Mouse (Mus musculus): ENCODE data around the gene Stk35. TPM values are rescaled to one million over a fixed set of nuclear protein-coding genes. Genes with fewer than 3 reads are reported as not detected.

Stk35 gene
- polyA plus RNA-seq, 1 experiment, result 25.0 TPM

DNA sequence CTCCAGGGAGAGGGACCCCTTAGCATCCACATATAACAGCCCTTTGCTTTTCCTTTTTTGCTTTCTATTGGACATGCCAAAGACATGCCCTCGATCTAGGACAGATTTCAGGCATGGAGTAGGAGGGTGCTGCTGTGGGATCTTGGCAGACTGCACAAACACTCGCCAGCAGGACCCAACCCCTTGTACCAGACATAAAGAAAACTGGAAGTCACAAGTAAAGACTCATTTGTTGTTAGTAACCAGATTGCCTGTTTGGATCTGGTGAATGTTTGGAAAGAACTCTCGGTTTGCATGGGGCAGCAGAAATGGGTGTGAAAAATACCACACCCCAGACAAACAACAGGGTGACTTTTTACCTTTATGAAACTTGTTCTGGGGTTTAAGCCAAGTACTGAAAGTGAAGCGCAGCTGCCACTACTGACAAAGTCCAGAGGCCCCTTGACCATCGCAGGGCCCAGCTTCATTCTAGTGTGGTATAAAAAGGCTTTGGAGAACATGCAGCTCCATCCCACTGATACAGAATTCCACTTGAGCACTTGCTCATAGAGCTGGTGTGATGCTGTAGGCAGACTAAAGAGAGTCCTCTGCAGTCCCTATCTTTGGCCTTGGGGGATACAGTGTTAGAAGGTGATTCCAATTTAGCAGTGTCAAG lies 17.4 kb downstream of the Stk35 start:
- DNase-seq, result no peak
- H3K4me1 ChIP-seq (replicated peaks; ENCODE audit: control insufficient read depth, insufficient read depth, low read length), result peaks cover 6% of the 10 kb centered on the region
- no peak overlapping the region for H3K27ac ChIP-seq (ENCODE audit: control insufficient read depth, insufficient read depth, low read length)
- H3K27me3 ChIP-seq (ENCODE audit: control insufficient read depth, insufficient read depth, low read length), result no peaks in the 10 kb centered on the region
- H3K4me3 ChIP-seq (ENCODE audit: control insufficient read depth, insufficient read depth, low read length), result no peak overlapping the region
- WGBS, result 93% methylated on average over 5 of the region's 5 CpGs
- peaks cover 11% of the 10 kb centered on the region for H3K36me3 ChIP-seq (ENCODE audit: control insufficient read depth, insufficient read depth, low read length)
- TF ChIP-seq POLR2A (IDR thresholded peaks at IDR 0.05; ENCODE audit: control insufficient read depth, extremely low read depth, insufficient read depth, low read length, poor library complexity) (no peak), CTCF (IDR thresholded peaks at IDR 0.05; ENCODE audit: borderline replicate concordance, control insufficient read depth, extremely low read depth, insufficient read depth, low read length, poor library complexity) (no peak)

DNA sequence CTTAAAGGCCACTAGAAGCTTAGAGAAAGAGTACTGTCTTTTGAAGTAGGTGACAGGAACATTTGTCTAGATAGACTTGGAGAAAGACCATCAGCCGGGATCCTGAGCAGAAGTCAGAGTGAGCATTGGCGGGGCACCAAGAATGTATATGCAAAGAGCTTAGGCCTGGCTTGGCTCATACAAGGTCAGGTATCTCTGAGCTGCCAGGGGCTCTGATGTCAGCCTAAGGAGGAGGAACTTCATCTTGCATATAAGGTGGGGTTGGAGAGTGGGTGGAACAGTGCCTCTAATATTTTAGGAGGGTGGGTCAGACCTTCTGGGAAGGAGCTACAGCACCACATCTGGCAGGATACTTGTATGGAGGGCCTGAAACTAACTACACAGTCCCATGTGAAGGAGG lies 18.6 kb downstream of the Stk35 start:
- no peak for DNase-seq

DNA sequence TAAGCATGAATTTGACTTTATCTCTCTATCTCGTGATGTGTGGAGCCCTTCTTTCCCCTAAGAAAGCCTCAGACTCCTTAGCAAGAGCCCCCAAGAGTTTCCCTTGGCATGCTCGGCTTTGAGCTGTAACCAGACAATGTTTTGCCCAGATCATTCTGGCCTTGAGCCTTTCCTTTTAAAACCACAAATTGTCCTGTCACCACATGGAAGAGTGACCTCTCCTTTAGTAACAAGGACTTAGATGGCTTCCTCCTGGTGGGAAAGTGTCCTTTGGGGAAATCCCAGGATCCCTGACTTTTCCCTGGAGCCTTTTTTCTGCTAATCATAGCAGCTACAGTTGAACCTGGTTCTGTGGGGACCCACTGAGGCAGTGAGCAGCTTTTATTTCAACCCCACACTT lies 19.2 kb downstream of the Stk35 start:
- Histone ChIP-seq H3K36me3 (ENCODE audit: control insufficient read depth, insufficient read depth, low read length) (peaks cover 10% of the 10 kb centered on the region), H3K27me3 (ENCODE audit: control insufficient read depth, insufficient read depth, low read length) (no peaks in the 10 kb centered on the region), H3K27ac (ENCODE audit: control insufficient read depth, insufficient read depth, low read length) (no peak overlapping the region), H3K4me3 (ENCODE audit: control insufficient read depth, insufficient read depth, low read length) (no peak overlapping the region), H3K4me1 (replicated peaks; ENCODE audit: control insufficient read depth, insufficient read depth, low read length) (peaks cover 6% of the 10 kb centered on the region)
- TF ChIP-seq POLR2A (IDR thresholded peaks at IDR 0.05; ENCODE audit: control insufficient read depth, extremely low read depth, insufficient read depth, low read length, poor library complexity), result no peak
- DNase-seq, result no peak
- WGBS, result 68% methylated on average over 2 of the region's 2 CpGs

More for the DNA sequence above, 18.6 kb downstream of the Stk35 start:
- no peaks in the 10 kb centered on the region for H3K27me3 ChIP-seq (ENCODE audit: control insufficient read depth, insufficient read depth, low read length)
- H3K4me1 ChIP-seq (replicated peaks; ENCODE audit: control insufficient read depth, insufficient read depth, low read length), result peaks cover 6% of the 10 kb centered on the region
- H3K27ac ChIP-seq (ENCODE audit: control insufficient read depth, insufficient read depth, low read length), result no peak overlapping the region
- H3K36me3 ChIP-seq (ENCODE audit: control insufficient read depth, insufficient read depth, low read length), result peaks cover 11% of the 10 kb centered on the region
- WGBS, result 96% methylated on average over 2 of the region's 2 CpGs
- no peak overlapping the region for H3K4me3 ChIP-seq (ENCODE audit: control insufficient read depth, insufficient read depth, low read length)
- TF ChIP-seq CTCF (IDR thresholded peaks at IDR 0.05; ENCODE audit: borderline replicate concordance, control insufficient read depth, extremely low read depth, insufficient read depth, low read length, poor library complexity), result no peak
- TF ChIP-seq POLR2A (IDR thresholded peaks at IDR 0.05; ENCODE audit: control insufficient read depth, extremely low read depth, insufficient read depth, low read length, poor library complexity), result no peak

DNA sequence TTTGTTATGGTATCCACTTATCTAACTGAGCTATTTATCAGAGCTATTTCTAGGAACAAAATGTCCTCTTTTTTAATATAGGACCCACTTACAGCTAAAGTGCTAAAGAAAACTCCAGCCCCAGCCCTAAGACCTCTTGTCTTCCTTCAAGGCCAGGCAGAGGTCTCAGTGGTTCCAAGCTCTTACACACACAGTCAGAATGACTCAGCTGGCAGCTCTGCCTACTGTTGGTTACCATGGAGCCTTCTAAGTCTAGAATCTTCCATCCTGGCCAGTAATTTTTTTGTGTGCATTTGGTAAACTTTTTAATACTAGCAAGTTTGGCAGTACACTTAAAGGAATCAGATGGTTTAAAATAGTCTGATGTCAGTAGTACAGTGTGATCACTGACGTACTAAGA lies 19.6 kb downstream of the Stk35 start:
- no peak for DNase-seq
- no peak overlapping the region for H3K4me3 ChIP-seq (ENCODE audit: control insufficient read depth, insufficient read depth, low read length)
- H3K27me3 ChIP-seq (ENCODE audit: control insufficient read depth, insufficient read depth, low read length), result no peaks in the 10 kb centered on the region
- 98% methylated on average over 1 of the region's 1 CpGs for WGBS
- no peak overlapping the region for H3K27ac ChIP-seq (ENCODE audit: control insufficient read depth, insufficient read depth, low read length)
- TF ChIP-seq CTCF (IDR thresholded peaks at IDR 0.05; ENCODE audit: borderline replicate concordance, control insufficient read depth, extremely low read depth, insufficient read depth, low read length, poor library complexity), result no peak
- no peak for TF ChIP-seq POLR2A (IDR thresholded peaks at IDR 0.05; ENCODE audit: control insufficient read depth, extremely low read depth, insufficient read depth, low read length, poor library complexity)
- peaks cover 6% of the 10 kb centered on the region for H3K4me1 ChIP-seq (replicated peaks; ENCODE audit: control insufficient read depth, insufficient read depth, low read length)
- H3K36me3 ChIP-seq (ENCODE audit: control insufficient read depth, insufficient read depth, low read length), result peaks cover 6% of the 10 kb centered on the region; the same call in 1 of the 2 replicates

DNA sequence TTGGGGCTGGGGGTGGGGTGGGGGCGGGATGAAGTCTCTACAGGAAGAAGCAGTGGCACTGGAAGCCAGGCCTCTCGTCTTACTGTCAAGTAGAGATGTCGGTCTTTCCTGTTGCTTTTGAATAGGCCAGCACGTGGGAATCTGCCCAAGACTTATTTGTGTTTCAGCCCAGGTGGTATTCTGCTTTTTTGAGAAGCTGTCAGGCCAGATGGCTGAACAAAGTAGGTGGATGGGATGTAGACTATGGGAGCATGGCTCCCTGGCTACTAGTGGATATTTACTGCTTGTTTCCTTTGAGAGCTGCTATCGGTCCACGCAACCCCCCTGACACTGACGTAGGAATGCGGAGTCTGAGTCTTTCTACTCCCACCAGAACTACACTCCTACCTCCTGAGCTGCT lies 20.7 kb downstream of the Stk35 start:
- Histone ChIP-seq H3K27me3 (ENCODE audit: control insufficient read depth, insufficient read depth, low read length) (no peaks in the 10 kb centered on the region), H3K27ac (ENCODE audit: control insufficient read depth, insufficient read depth, low read length) (no peak overlapping the region), H3K4me3 (ENCODE audit: control insufficient read depth, insufficient read depth, low read length) (no peak overlapping the region), H3K4me1 (replicated peaks; ENCODE audit: control insufficient read depth, insufficient read depth, low read length) (0 out of 2 replicates have a peak, but pooled peaks cover 2% of the 10 kb centered on the region), H3K36me3 (ENCODE audit: control insufficient read depth, insufficient read depth, low read length) (peaks cover 1% of the 10 kb centered on the region; the same call in 1 of the 2 replicates)
- no peak for DNase-seq
- no peak for TF ChIP-seq CTCF (IDR thresholded peaks at IDR 0.05; ENCODE audit: borderline replicate concordance, control insufficient read depth, extremely low read depth, insufficient read depth, low read length, poor library complexity)
- 79% methylated on average over 8 of the region's 8 CpGs for WGBS

DNA sequence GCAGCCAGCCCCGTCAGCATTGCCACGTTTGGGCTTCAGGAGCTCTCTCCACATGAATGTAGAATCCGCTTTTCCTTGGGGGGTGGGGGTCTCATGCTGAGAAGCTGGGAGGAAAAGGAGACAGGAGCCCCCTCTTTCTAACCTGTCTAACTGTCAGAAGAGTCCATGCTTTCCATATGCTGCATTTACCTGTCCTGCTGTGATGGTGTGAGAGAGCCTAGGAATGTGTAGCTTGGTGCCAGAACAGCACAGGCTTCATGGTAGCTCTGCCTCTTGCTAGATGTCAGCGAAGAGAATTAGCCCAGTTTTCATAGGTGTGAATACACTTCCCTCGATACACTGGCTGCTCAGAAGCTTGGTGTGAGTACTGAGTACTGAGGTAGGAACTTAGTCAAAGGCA lies 21.3 kb downstream of the Stk35 start:
- no peak overlapping the region for H3K27ac ChIP-seq (ENCODE audit: control insufficient read depth, insufficient read depth, low read length)
- TF ChIP-seq POLR2A (IDR thresholded peaks at IDR 0.05; ENCODE audit: control insufficient read depth, extremely low read depth, insufficient read depth, low read length, poor library complexity) (no peak), CTCF (IDR thresholded peaks at IDR 0.05; ENCODE audit: borderline replicate concordance, control insufficient read depth, extremely low read depth, insufficient read depth, low read length, poor library complexity) (no peak)
- H3K4me1 ChIP-seq (replicated peaks; ENCODE audit: control insufficient read depth, insufficient read depth, low read length), result 0 out of 2 replicates have a peak, but pooled peaks cover 2% of the 10 kb centered on the region
- 98% methylated on average over 5 of the region's 5 CpGs for WGBS
- no peaks in the 10 kb centered on the region; the same call in 1 of the 2 replicates for H3K36me3 ChIP-seq (ENCODE audit: control insufficient read depth, insufficient read depth, low read length)
- no peak for DNase-seq
- no peaks in the 10 kb centered on the region for H3K27me3 ChIP-seq (ENCODE audit: control insufficient read depth, insufficient read depth, low read length)
- H3K4me3 ChIP-seq (ENCODE audit: control insufficient read depth, insufficient read depth, low read length), result no peak overlapping the region

DNA sequence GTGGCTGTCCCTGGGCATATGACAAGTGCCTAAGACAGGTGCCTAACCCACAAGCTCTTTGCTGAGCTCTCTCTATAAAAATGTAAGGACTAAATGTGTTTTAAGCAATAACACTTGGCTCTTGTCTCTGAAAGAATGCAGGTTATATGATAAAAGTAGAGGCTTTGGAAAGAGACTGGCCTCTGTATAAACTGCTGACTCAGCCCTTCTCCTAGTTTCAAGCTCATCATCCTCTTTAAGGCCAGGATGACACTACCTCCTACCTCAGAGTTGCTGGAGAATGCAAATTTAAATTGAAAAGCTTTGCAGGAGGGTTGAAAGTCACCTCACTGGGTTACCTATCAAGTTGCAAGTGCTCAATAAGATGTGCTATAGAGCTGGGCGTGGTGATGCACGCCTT lies 23.0 kb downstream of the Stk35 start:
- Histone ChIP-seq H3K27me3 (ENCODE audit: control insufficient read depth, insufficient read depth, low read length) (no peaks in the 10 kb centered on the region), H3K36me3 (ENCODE audit: control insufficient read depth, insufficient read depth, low read length) (no peaks in the 10 kb centered on the region; the same call in 1 of the 2 replicates), H3K4me3 (ENCODE audit: control insufficient read depth, insufficient read depth, low read length) (no peak overlapping the region), H3K27ac (ENCODE audit: control insufficient read depth, insufficient read depth, low read length) (no peak overlapping the region), H3K4me1 (replicated peaks; ENCODE audit: control insufficient read depth, insufficient read depth, low read length) (0 out of 2 replicates have a peak, but pooled peaks cover 2% of the 10 kb centered on the region)
- TF ChIP-seq POLR2A (IDR thresholded peaks at IDR 0.05; ENCODE audit: control insufficient read depth, extremely low read depth, insufficient read depth, low read length, poor library complexity) (no peak), CTCF (IDR thresholded peaks at IDR 0.05; ENCODE audit: borderline replicate concordance, control insufficient read depth, extremely low read depth, insufficient read depth, low read length, poor library complexity) (no peak)
- 96% methylated on average over 2 of the region's 2 CpGs for WGBS
- DNase-seq, result no peak

Data from thymus, adult 2 months (tissue).